17 mouse cellular contexts compared by ENCODE assay signal in the genomic region with DNA sequence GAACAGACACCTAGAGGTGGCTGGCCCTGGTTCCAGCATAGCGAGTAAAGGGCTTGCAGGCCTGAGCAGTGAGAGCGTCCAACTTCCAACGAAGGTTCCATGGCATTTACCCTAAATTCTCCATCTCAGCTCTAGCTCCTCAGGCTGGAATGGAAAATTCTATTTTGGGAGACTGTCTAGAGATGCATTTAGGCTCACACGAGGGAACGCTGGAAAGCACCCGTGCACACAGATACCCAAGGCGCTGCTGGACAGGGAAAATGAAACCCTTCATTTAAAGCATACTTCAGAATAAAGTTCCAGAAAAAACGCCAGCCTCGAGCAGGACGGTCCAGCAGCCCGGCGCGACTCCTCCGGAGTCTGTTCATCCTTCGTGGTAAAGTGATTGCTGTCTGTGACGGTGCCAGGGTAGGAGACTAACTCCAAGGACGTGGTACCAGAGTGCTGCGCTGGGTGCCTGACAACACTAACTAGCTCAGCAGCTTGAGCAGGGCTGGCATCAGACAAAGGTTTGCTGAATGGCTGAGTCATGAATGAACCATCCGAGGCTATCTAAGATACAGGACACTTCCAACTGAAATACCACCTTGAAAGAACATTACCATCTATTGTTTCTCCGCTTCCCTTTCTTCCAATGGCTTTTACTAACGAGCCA. TPM values are rescaled to one million over a fixed set of nuclear protein-coding genes. Genes with fewer than 3 reads are reported as not detected.
DNase-seq lines count a peak whose midpoint lies in the region; TF ChIP-seq lines count a peak whose summit lies in the region.
"Had no signal": no experiment of that assay in that cellular context is flagged by ENCODE, and none has a peak within 500 bp of the region (broad histone marks: within the 10 kb centered on the region; RNA-seq: fewer than 3 reads in every experiment).

No protein-coding gene starts in this region.

- peaks cover 20% of the 10 kb centered on the region for H3K4me1 ChIP-seq in olfactory bulb, adult 2 months (ENCODE audit: control insufficient read depth, insufficient read depth, low read length)
- H3K4me1 ChIP-seq: midbrain, embryonic 12.5 days had no signal

- no peak for DNase-seq in gastrocnemius, adult 2 months
- DNase-seq in gastrocnemius, postnatal 25 days: no peak
- DNase-seq in layer of hippocampus, adult 2 months (ENCODE audit: low spot score in 2 of 2): no peak
- no peak for DNase-seq in layer of hippocampus, postnatal 36 days
- peak; percentile 54 to 55 for DNase-seq in adrenal gland, postnatal 36 days
- DNase-seq in MN1 (ENCODE audit: low spot score): no peak
- DNase-seq: B cell, adult 2 months; cerebellum, adult 8-10 months; kidney, adult 9 months; liver, postnatal 0 days; lung, postnatal 36 days; right cerebral cortex, postnatal 14 days; thymus, postnatal 36 days had no signal

- peak overlapping the region; percentile 35; the same call in 1 of the 2 replicates for H3K27ac ChIP-seq in gastrocnemius, adult 2 months
- peak overlapping the region; percentile 28; the same call in 1 of the 2 replicates for H3K27ac ChIP-seq in layer of hippocampus, adult 2 months
- peak overlapping the region; percentile 2; the same call in 1 of the 2 replicates for H3K27ac ChIP-seq in olfactory bulb, adult 2 months (ENCODE audit: insufficient read depth, low read depth, low read length)
- H3K27ac ChIP-seq: forebrain, embryonic 15.5 days; hindbrain, embryonic 10.5 days; midbrain, embryonic 12.5 days had no signal

- TF ChIP-seq CTCF in gastrocnemius, adult 2 months (IDR thresholded peaks at IDR 0.05): no peak
- TF ChIP-seq CTCF in layer of hippocampus, adult 2 months (conservative IDR thresholded peaks at IDR 0.05): no peak
- no peak for TF ChIP-seq CTCF in olfactory bulb, adult 2 months (IDR thresholded peaks at IDR 0.05; ENCODE audit: insufficient read depth, low read depth, low read length)

- WGBS in olfactory bulb, adult 2 months: 51% methylated on average over 21 of the region's 21 CpGs

- H3K4me3 ChIP-seq in gastrocnemius, adult 2 months: peak overlapping the region; percentile 46
- no peak overlapping the region for H3K4me3 ChIP-seq in layer of hippocampus, adult 2 months
- H3K4me3 ChIP-seq in olfactory bulb, adult 2 months (ENCODE audit: insufficient read depth, low read depth, low read length): no peak overlapping the region
- H3K4me3 ChIP-seq: forebrain, embryonic 15.5 days; hindbrain, embryonic 10.5 days; midbrain, embryonic 12.5 days had no signal

- intact Hi-C loops in gastrocnemius, adult 2 months (cut with DNase I): no loop called here

- no peak for TF ChIP-seq POLR2A in olfactory bulb, adult 2 months (IDR thresholded peaks at IDR 0.05; ENCODE audit: insufficient read depth, low read depth, low read length)

RNA-seq across cellular contexts. Expression of a gene that starts 57.0 kb away (rescaled TPM):
- 1 to 10 TPM; 2.9 to 4.8 TPM for total RNA-seq in gastrocnemius, adult 2 months (2021)
- total RNA-seq in gastrocnemius, postnatal 25 days (2021): 1 to 10 TPM; 4.1 to 4.3 TPM
- 10 to 100 TPM; 67.4 to 69.2 TPM for total RNA-seq in layer of hippocampus, adult 2 months (2021)
- 10 to 100 TPM; 75.8 to 77.5 TPM for total RNA-seq in layer of hippocampus, postnatal 36 days (2021)
- total RNA-seq in adrenal gland, postnatal 36 days (2021): 10 to 100 TPM; 15.4 to 45.7 TPM
- not detected in 2 replicates for polyA plus RNA-seq in olfactory bulb, adult 2 months (2012; ENCODE audit: insufficient read depth, insufficient read length, low replicate concordance, missing spikeins)

Comparison
In these comparisons a context has a peak if more than half of its experiments do, and no peak if none do; other contexts are left out.
1. DNase-seq: peak in adrenal gland, postnatal 36 days (2 of 2); none in gastrocnemius, adult 2 months (single experiment), gastrocnemius, postnatal 25 days (single experiment), layer of hippocampus, adult 2 months (0 of 2), layer of hippocampus, postnatal 36 days (0 of 2) and MN1 (single experiment).
2. Peak in every context shown above with its lines, with median percentiles within 50 percentile points of each other: H3K27ac ChIP-seq.